Mouse (Mus musculus) spleen, adult 2 months (tissue): ENCODE data around the gene G6pc3. TPM values are rescaled to one million over a fixed set of nuclear protein-coding genes. Genes with fewer than 3 reads are reported as not detected.
A peak's percentile ranks its signal among the peaks of the same experiment; 100 is the strongest.

Experiments
- DNase-seq, 2 experiments: peaks; one replicate each; pipeline versions ENCODE4 v3.0.0 to v3.0.0-alpha.2; 2012 to 2021; ENCODE audit warnings: low spot score in 2 of 2, low read depth in 1 of 2
- H3K27ac ChIP-seq: fragments of 200-500 bp; 2 replicates; pipeline ENCODE4 v1.5.1; 2012; ENCODE audit warnings: low read length, inconsistent platforms; ENCODE audit not compliant: insufficient read depth
- H3K27me3 ChIP-seq: fragments of 200-500 bp; 2 replicates; pipeline ENCODE4 v1.6.1; 2012; ENCODE audit warnings: mild to moderate bottlenecking, moderate library complexity, low read length, inconsistent platforms; ENCODE audit not compliant: control insufficient read depth, insufficient read depth
- H3K36me3 ChIP-seq: fragments of 200-500 bp; 2 replicates; pipeline ENCODE4 v1.6.1; 2012; ENCODE audit warnings: mild to moderate bottlenecking, low read length, inconsistent platforms; ENCODE audit not compliant: control insufficient read depth, insufficient read depth
- H3K4me1 ChIP-seq: fragments of 200-500 bp; 2 replicates; pipeline ENCODE4 v1.6.1; 2011; ENCODE audit warnings: inconsistent platforms; ENCODE audit not compliant: control insufficient read depth, insufficient read depth, insufficient read length
- H3K4me3 ChIP-seq: fragments of 200-500 bp; 2 replicates; pipeline ENCODE4 v1.5.1; 2011; ENCODE audit warnings: mild to moderate bottlenecking, inconsistent platforms; ENCODE audit not compliant: insufficient read depth, insufficient read length; ENCODE audit errors: extremely low read depth
- CTCF ChIP-seq: fragments of 200-500 bp; IDR thresholded peaks from 2 replicates; pipeline ENCODE4 v1.5.1; 2011; ENCODE audit warnings: mild to moderate bottlenecking, inconsistent platforms; ENCODE audit not compliant: insufficient read depth, insufficient read length, insufficient replicate concordance; ENCODE audit errors: extremely low read depth
- POLR2A ChIP-seq: fragments of 200-500 bp; IDR thresholded peaks from 2 replicates; pipeline ENCODE4 v1.6.1; 2011; ENCODE audit warnings: low read depth, low read length, inconsistent platforms
- WGBS: fragments of 180-500 bp; shearing (Covaris S2); methylation state at CpG from one replicate; pipeline ENCODE4 v1.1.7; 2018; 5-methylcytosine and 5-hydroxymethylcytosine counted together
- polyA plus RNA-seq: library from polyadenylated mRNA; depleted of rRNA; stranded (reverse); fragments of >200 nt; gene quantifications from 2 replicates; pipeline ENCODE4 v1.2.3, GENCODE M21; 2012

Gene G6pc3
- polyA plus RNA-seq, 1 experiment = 63.9 TPM

DNA sequence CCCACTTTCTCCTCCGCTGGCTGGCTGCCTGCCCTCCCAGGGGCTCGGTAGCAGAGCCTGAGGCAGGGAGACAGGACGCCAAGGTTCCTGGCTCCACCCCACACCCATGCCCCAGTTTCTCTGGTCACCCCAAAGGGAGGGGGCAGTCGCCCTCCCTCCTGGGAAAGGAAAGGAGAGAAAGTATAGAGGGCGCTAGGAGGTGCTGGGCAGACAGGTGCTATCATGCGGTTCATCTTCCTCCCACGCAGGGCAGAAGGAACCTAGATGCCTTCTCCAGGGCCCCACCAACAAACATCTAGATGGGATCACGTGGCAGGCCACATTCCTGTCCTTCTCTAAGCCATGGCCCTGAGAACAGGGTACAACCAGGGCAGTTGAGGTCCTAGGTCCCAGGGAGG lies 32.5 kb downstream of the G6pc3 start:
- H3K4me3 ChIP-seq = no peak overlapping the region
- TF ChIP-seq CTCF = no peak
- no peak for TF ChIP-seq POLR2A
- no peak for DNase-seq
- H3K4me1 ChIP-seq = peaks cover 32% of the 10 kb centered on the region
- H3K27ac ChIP-seq = no peak overlapping the region
- H3K36me3 ChIP-seq = 0 out of 2 replicates have a peak, but pooled peaks cover 1% of the 10 kb centered on the region
- no peaks in the 10 kb centered on the region for H3K27me3 ChIP-seq
- WGBS = 68% methylated on average over 7 of the region's 8 CpGs

DNA sequence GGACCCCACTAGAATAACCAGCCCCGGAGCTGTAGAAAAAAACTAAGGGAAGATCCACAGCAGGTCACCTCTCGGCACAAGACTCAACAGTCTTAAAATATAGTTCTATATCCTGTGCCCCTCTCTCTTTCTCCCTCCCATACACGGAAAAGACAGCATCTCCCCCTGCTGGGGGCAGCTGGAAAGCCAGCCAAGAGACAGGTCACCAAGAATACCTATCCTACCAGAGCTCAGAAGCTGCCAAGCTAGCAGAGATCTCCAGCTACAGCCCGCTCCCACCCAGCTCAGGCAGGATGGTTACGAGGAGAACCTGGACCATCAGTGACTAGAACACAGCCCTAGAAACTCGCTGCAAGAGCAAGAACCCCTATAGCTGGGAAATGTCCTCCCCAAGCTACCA lies 33.7 kb downstream of the G6pc3 start:
- DNase-seq = peak; percentile 46 to 73
- no peak for TF ChIP-seq POLR2A
- peak; percentile 53; the same call in 1 of the 2 replicates for TF ChIP-seq CTCF
- Histone ChIP-seq H3K4me3 (no peak overlapping the region), H3K27me3 (no peaks in the 10 kb centered on the region), H3K27ac (no peak overlapping the region), H3K36me3 (0 out of 2 replicates have a peak, but pooled peaks cover 1% of the 10 kb centered on the region), H3K4me1 (peaks cover 27% of the 10 kb centered on the region)
- 35% methylated on average over 6 of the region's 6 CpGs for WGBS

DNA sequence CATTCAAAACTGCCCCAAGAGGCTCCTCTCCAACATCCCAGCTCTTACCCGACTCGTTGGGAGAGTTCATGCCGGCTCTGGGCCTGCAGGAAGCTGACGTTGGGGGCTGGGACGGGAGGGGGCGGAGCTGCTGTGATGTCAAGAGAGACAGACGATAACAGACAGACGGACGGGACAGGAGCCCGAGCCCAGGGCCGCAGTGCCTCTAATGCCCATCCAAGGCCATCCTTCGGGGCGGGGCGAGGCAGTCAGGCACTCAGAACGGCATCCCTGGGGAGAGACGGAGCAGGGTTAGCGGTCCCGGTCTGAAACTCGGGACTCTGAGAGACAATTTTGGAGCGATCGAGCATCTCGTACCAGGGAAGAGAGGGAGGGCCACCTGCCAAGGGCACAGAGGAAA lies 35.3 kb downstream of the G6pc3 start:
- TF ChIP-seq POLR2A = no peak
- no peak for TF ChIP-seq CTCF
- no peaks in the 10 kb centered on the region for H3K27me3 ChIP-seq
- no peak overlapping the region for H3K4me3 ChIP-seq
- H3K4me1 ChIP-seq = peaks cover 19% of the 10 kb centered on the region; the same call in 1 of the 2 replicates
- no peak overlapping the region for H3K27ac ChIP-seq
- DNase-seq = no peak
- WGBS = 73% methylated on average over 22 of the region's 22 CpGs
- H3K36me3 ChIP-seq = 0 out of 2 replicates have a peak, but pooled peaks cover 1% of the 10 kb centered on the region

DNA sequence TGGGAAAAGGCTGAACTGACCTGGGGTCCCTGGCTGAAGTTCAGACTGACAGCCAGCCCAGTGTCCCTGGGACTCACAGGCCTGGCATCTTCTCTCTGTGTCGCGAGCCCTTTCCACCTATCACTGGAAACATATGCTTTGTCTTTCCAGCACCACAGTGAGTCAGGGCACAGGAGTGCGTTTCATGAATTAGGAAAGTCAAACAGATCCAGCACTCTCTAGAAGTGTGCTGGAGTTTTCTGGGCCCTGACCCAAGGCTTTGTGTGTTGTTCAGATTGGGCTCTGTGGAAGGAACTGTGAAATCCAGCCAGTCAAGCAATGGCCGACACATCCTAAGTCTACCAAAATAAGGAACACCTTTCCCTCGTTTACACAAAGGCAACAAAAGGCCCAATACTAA lies 35.8 kb downstream of the G6pc3 start:
- no peak for DNase-seq

DNA sequence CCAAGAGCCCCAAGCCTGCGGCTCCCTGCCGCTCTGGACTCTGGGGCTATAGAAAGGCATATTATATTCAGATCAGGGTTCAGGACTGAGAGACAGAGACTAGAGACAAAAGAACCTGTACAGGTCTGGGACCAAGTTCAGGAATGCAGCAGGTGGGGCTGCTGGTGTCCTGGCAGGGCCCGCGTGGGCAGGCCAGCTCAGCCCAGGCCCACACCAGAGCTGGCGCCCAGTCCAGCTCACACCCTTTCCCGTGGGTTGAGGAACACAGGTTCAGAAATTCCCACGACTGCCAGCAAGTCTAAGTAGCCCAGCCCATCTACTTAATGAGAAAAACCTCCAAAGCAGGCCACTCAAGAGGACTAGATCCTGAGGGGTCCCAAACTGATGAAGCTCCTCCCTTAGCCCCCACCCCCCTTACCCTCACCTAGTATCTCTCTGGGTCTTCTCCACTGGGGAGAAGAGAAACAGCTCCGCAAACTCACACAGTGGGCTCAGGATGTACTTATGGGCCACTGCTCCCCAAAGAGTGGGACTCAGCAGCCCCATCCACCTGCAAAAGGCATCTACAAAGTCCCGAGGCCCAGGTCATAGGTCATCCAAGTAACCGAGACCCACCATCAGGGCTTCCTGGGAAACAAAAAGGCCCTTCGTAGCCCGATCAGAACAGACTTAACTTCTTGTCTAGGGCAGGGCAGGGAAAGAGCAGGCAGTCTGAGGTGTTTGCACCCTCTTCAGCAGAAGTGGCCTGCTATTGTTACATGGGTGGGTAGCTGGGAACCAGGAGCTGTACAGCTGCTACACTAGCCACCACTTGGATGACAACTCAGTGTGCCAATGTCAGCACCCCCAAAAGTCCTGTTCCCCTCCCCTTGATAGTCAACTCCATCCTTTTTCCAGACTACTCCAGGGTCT lies 36.9 kb downstream of the G6pc3 start:
- Histone ChIP-seq H3K4me1 (peaks cover 17% of the 10 kb centered on the region; the same call in 1 of the 2 replicates), H3K4me3 (no peak overlapping the region), H3K27ac (no peak overlapping the region), H3K27me3 (no peaks in the 10 kb centered on the region), H3K36me3 (0 out of 2 replicates have a peak, but pooled peaks cover 1% of the 10 kb centered on the region)
- TF ChIP-seq POLR2A (no peak), CTCF (no peak)
- WGBS = 93% methylated on average over 12 of the region's 12 CpGs
- DNase-seq = no peak

More for the DNA sequence above, 35.8 kb downstream of the G6pc3 start:
- H3K4me1 ChIP-seq = peaks cover 17% of the 10 kb centered on the region; the same call in 1 of the 2 replicates
- H3K27ac ChIP-seq = no peak overlapping the region
- no peak overlapping the region for H3K4me3 ChIP-seq
- 78% methylated on average over 5 of the region's 5 CpGs for WGBS
- no peaks in the 10 kb centered on the region for H3K27me3 ChIP-seq
- TF ChIP-seq POLR2A (no peak), CTCF (no peak)
- 0 out of 2 replicates have a peak, but pooled peaks cover 1% of the 10 kb centered on the region for H3K36me3 ChIP-seq

DNA sequence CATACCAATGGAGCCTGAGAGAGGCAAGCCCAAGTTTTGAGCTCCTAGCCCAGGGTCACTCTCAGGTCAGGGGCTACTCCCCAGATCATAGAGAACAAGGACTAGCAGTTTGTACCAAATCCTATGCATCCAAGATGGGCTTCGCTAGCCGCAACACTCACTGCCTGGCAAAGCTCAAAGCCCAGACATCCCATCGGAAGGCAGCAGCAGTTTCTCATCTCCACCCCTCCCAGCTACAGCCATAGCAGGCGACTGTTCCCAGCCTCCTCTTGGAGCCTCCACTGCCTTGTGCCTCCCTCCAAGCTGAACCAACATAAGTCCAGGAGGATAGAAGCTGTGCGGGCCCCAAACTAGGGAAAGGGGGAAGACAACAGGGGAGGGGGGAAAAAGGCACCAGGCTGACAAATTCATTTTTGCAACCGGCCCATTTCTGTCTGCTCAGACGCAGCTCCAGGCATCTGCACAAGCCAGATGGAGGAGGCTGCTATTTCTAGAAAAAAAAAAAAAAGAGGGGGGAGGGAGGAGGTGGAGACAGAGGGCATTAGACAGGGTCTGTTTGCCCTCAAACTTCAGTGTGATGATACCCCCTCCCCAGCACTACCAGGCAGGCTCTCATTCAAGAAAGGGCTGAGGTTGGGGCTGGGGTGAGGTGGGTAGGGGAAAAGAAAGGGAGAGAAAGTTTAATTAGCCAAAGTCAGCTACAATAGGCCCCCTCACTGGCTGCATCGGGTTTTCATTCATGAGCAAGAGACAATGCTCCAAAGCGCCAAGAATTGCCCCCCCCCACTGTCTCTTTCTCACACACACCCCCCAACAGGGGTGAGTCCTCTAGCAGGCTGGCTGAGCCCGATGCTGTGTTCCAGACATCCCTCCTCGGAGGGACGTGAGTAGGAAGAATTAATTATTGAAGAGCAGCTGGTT lies 38.1 kb downstream of the G6pc3 start:
- DNase-seq = no peak
- no peak overlapping the region for H3K4me3 ChIP-seq
- WGBS = 84% methylated on average over 12 of the region's 12 CpGs
- TF ChIP-seq CTCF (no peak), POLR2A (no peak)
- 0 out of 2 replicates have a peak, but pooled peaks cover 1% of the 10 kb centered on the region for H3K36me3 ChIP-seq
- H3K4me1 ChIP-seq = peaks cover 11% of the 10 kb centered on the region; the same call in 1 of the 2 replicates
- H3K27me3 ChIP-seq = no peaks in the 10 kb centered on the region
- H3K27ac ChIP-seq = no peak overlapping the region
